Mouse (Mus musculus) ES-E14 (cell line): ENCODE measurements around the gene Pde4d. TPM values are rescaled to one million over a fixed set of nuclear protein-coding genes. Genes with fewer than 3 reads are reported as not detected.

ENCODE experiments used
- DNase-seq: peaks from one replicate; pipeline ENCODE4 v3.0.0-alpha.2; 2013; ENCODE audit warnings: low read depth, low spot score
- H3K27ac ChIP-seq: 2 replicates; pipeline ENCODE4 v1.5.1; 2012; ENCODE audit warnings: low read depth, mild to moderate bottlenecking, low read length, moderate library complexity, mixed read lengths; ENCODE audit not compliant: poor library complexity, insufficient read depth, severe bottlenecking
- H3K36me3 ChIP-seq: 2 replicates; pipeline ENCODE4 v1.6.1; 2012; ENCODE audit warnings: mild to moderate bottlenecking, low read length, moderate library complexity, mixed read lengths; ENCODE audit not compliant: control insufficient read depth, poor library complexity, insufficient read depth, severe bottlenecking
- H3K4me1 ChIP-seq, 2 experiments: fragments of 150-350 bp in 1 of 2; sonication (generic) in 1 of 2; 2 replicates each; pipeline ENCODE4 v1.6.1; 2012; ENCODE audit warnings: low read length in 2 of 2, mild to moderate bottlenecking in 1 of 2, mixed read lengths in 1 of 2; ENCODE audit not compliant: control insufficient read depth in 2 of 2, insufficient read depth in 2 of 2, poor library complexity in 1 of 2
- H3K4me3 ChIP-seq, 2 experiments: fragments of 150-350 bp in 1 of 2; sonication (generic) in 1 of 2; 2 replicates each; pipeline ENCODE4 v1.5.1; 2012; ENCODE audit warnings: low read length in 2 of 2, low read depth in 1 of 2, mild to moderate bottlenecking in 1 of 2, mixed read lengths in 1 of 2; ENCODE audit not compliant: insufficient read depth in 1 of 2, poor library complexity in 1 of 2, severe bottlenecking in 1 of 2
- H3K9ac ChIP-seq: 2 replicates; pipeline ENCODE4 v1.6.1; 2012; ENCODE audit warnings: low read depth, mild to moderate bottlenecking, low read length, mixed read lengths; ENCODE audit not compliant: poor library complexity, insufficient read depth, severe bottlenecking
- H3K9me3 ChIP-seq: fragments of 150-350 bp; sonication (generic); 2 replicates; pipeline ENCODE4 v1.6.1; 2012; ENCODE audit warnings: low read depth, mild to moderate bottlenecking, low read length; ENCODE audit not compliant: control insufficient read depth, insufficient read depth
- CHD2 ChIP-seq: IDR thresholded peaks from 2 replicates; pipeline ENCODE4 v1.6.1; 2014; ENCODE audit warnings: mild to moderate bottlenecking, low read depth, low read length, inconsistent platforms
- HCFC1 ChIP-seq: IDR thresholded peaks from 2 replicates; pipeline ENCODE4 v1.6.1; 2012; ENCODE audit warnings: low read length, inconsistent platforms, borderline replicate concordance; ENCODE audit not compliant: insufficient read depth
- MAFK ChIP-seq: IDR thresholded peaks from 2 replicates; pipeline ENCODE4 v1.6.1; 2014; ENCODE audit warnings: mild to moderate bottlenecking, low read depth, low read length, inconsistent platforms; ENCODE audit not compliant: insufficient read depth
- ZC3H11A ChIP-seq: IDR thresholded peaks from 2 replicates; pipeline ENCODE4 v1.6.1; 2012; ENCODE audit warnings: low read depth, mild to moderate bottlenecking, inconsistent platforms, low read length, borderline replicate concordance
- ZNF384 ChIP-seq: IDR thresholded peaks from 2 replicates; pipeline ENCODE4 v1.6.1; 2012; ENCODE audit warnings: low read depth, low read length, inconsistent platforms
- in situ Hi-C, 2 experiments: fragments of 600-800 bp; cut with MboI; formaldehyde crosslinking; loops; one replicate each; pipeline ENCODE4 v1.15.1; 2025; ENCODE audit warnings: low sequenced_read_pairs in 2 of 2, inconsistent platforms in 1 of 2; ENCODE audit not compliant: unreplicated experiment in 2 of 2
- total RNA-seq: library from RNA; depleted of rRNA; stranded (reverse); fragments of 300-350 nt; gene quantifications from 2 replicates; pipeline ENCODE4 v1.2.3, GENCODE M21; 2012; rRNA removed

The Pde4d gene
- total RNA-seq, 1 experiment: 10.4 TPM

DNA sequence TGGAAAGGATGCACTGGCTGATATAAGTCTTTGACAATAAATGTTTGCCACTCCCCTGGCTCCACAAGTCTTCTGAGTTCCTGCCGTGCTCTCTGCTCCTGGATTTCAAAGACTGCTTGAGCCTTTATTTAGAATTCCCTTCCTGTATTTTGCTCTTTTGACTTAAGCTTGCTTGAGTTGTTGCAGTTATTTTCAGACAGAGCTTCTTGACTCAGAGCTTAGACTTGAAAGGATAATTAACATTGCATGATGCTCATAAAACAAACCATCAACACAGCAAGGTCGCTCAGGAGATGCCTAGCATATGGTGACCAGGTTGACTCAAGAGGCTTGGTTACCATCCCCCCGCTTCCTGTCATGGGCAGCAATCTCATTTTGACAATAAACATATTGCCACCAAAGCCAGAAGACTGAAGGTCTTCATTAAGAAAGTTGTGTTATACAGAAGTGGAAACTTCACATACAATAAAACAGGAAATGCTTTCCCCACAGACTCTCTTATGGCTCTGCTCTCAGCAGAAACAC is 1544.6 kb downstream of the Pde4d start:
- Histone ChIP-seq H3K9me3 (no peaks in the 10 kb centered on the region), H3K4me1 (no peaks in the 10 kb centered on the region), H3K4me3 (no peak overlapping the region), H3K9ac (no peak overlapping the region), H3K27ac (no peak overlapping the region), H3K36me3 (no peaks in the 10 kb centered on the region)
- DNase-seq: no peak
- in situ Hi-C loops: no loop called here
- TF ChIP-seq HCFC1: no peak
- TF ChIP-seq ZNF384: no peak
- no peak for TF ChIP-seq MAFK
- TF ChIP-seq ZC3H11A: no peak
- TF ChIP-seq CHD2: no peak

DNA sequence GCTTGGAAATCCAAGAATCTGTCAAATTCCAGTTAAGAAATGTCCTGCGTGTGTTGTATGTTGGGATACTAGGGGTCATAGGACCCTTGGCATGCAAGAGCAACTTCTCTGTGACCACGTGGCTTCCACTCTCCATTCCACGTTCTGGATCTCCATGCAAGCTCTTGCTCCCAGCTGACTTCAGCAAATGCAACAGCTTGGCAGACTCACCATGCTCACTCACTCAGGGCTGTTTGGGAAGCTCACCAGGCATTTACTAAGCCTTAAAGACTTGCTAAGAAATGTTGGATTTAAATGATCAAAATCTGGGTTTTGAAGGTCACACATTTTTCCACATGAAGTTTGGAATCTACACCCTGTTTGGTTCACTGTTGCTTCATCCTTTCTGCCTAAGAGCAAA is 1552.3 kb downstream of the Pde4d start:
- in situ Hi-C loops: no loop called here
- Histone ChIP-seq H3K4me1 (peaks cover 0 to 5% of the 10 kb centered on the region in 2 experiments; a peak in 1 of 4 replicates), H3K9me3 (no peaks in the 10 kb centered on the region), H3K36me3 (no peaks in the 10 kb centered on the region), H3K4me3 (no peak overlapping the region), H3K27ac (no peak overlapping the region), H3K9ac (no peak overlapping the region)
- no peak for TF ChIP-seq HCFC1
- TF ChIP-seq CHD2: no peak
- TF ChIP-seq ZNF384: no peak
- no peak for TF ChIP-seq ZC3H11A
- no peak for TF ChIP-seq MAFK
- DNase-seq: no peak

Other genes with a start within 250 kb of the Pde4d start
- 1.4 and 2.2 TPM in 2 replicates for gene Elovl7, start 235.5 kb upstream of the Pde4d start, total RNA-seq
- gene Depdc1b, start 133.6 kb upstream of the Pde4d start, total RNA-seq: 18.2 and 23.1 TPM in 2 replicates